Mouse (Mus musculus) spleen, adult 2 months (tissue): Measurements from ENCODE around the gene Gbx2.

ENCODE experiments used
- CTCF ChIP-seq: fragments of 200-500 bp; IDR thresholded peaks from 2 replicates; pipeline ENCODE4 v1.5.1; 2011; ENCODE audit warnings: mild to moderate bottlenecking, inconsistent platforms; ENCODE audit not compliant: insufficient read depth, insufficient read length, insufficient replicate concordance; ENCODE audit errors: extremely low read depth
- POLR2A ChIP-seq: fragments of 200-500 bp; IDR thresholded peaks from 2 replicates; pipeline ENCODE4 v1.6.1; 2011; ENCODE audit warnings: low read depth, low read length, inconsistent platforms

GRCm38 (mm10) chr1:89880834-89881233, 50.1 kb downstream of the Gbx2 start:
- no peak for TF ChIP-seq POLR2A
- no peak for TF ChIP-seq CTCF
